Mouse (Mus musculus) forebrain, postnatal 0 days (tissue): Measurements from ENCODE around the gene Ydjc. TPM values are rescaled to one million over a fixed set of nuclear protein-coding genes. Genes with fewer than 3 reads are reported as not detected.
A peak's percentile ranks its signal among the peaks of the same experiment; 100 is the strongest.

Experiments used
- ATAC-seq: fragments of 200-750 bp; cut with Nextera tagmentation; 2 replicates; pipeline ENCODE4 v1.8.0; 2017; ENCODE audit warnings: mild to moderate bottlenecking, moderate library complexity
- DNase-seq: peaks from one replicate; pipeline ENCODE4 v3.0.0-alpha.2; 2015
- H3K27ac ChIP-seq: fragments of 300-500 bp; sonication (generic); 2 replicates; pipeline ENCODE4 v1.5.1; 2014; ENCODE audit warnings: low read depth, mild to moderate bottlenecking, antibody characterized with exemption, low read length, moderate library complexity, mixed read lengths
- H3K27me3 ChIP-seq: fragments of 300-500 bp; sonication (generic); 2 replicates; pipeline ENCODE4 v1.6.1; 2014; ENCODE audit warnings: mild to moderate bottlenecking, low read length, mixed read lengths; ENCODE audit not compliant: insufficient read depth
- H3K36me3 ChIP-seq: fragments of 300-500 bp; sonication (generic); 2 replicates; pipeline ENCODE4 v1.6.1; 2014; ENCODE audit warnings: mild to moderate bottlenecking, moderate library complexity; ENCODE audit not compliant: insufficient read depth
- H3K4me1 ChIP-seq: fragments of 300-500 bp; sonication (generic); 2 replicates; pipeline ENCODE4 v1.6.1; 2014; ENCODE audit warnings: antibody characterized with exemption; ENCODE audit not compliant: insufficient read depth
- H3K4me2 ChIP-seq: fragments of 300-500 bp; sonication (generic); 2 replicates; pipeline ENCODE4 v1.6.1; 2014; ENCODE audit warnings: low read depth, mild to moderate bottlenecking, moderate library complexity
- H3K4me3 ChIP-seq: fragments of 300-500 bp; sonication (generic); 2 replicates; pipeline ENCODE4 v1.5.1; 2014; ENCODE audit warnings: low read depth, low read length, mixed read lengths
- H3K9ac ChIP-seq: fragments of 300-500 bp; sonication (generic); 2 replicates; pipeline ENCODE4 v1.6.1; 2014; ENCODE audit warnings: mild to moderate bottlenecking
- H3K9me3 ChIP-seq: fragments of 300-500 bp; sonication (generic); 2 replicates; pipeline ENCODE4 v1.6.1; 2016; ENCODE audit warnings: low read length
- CTCF ChIP-seq: sonication (generic); IDR thresholded peaks from 2 replicates; pipeline ENCODE4 v1.5.1; 2016; ENCODE audit warnings: antibody characterized with exemption, control low read depth, low read depth
- WGBS: fragments of 180-500 bp; shearing (Covaris S2); extraction: QIAGEN DNeasy Blood & Tissue Kit; methylation state at CpG from one replicate; pipeline ENCODE4 v1.1.7; 2014; 5-methylcytosine and 5-hydroxymethylcytosine counted together
- polyA plus RNA-seq: library from polyadenylated mRNA; unstranded; fragments of >200 nt; fragmentation: Nextera tagmentation; extraction: Ambion mirVana; gene quantifications from 2 replicates; pipeline ENCODE4 v1.2.1, GENCODE M21; 2015
- total RNA-seq: library from RNA; depleted of rRNA; stranded (reverse); fragments of >200 nt; gene quantifications from 2 replicates; pipeline ENCODE4 v1.2.3, GENCODE M21; 2014; rRNA removed

The Ydjc gene
- total RNA-seq: 57.4 and 73.2 TPM in 2 replicates
- polyA plus RNA-seq: 44.7 and 45.0 TPM in 2 replicates

DNA sequence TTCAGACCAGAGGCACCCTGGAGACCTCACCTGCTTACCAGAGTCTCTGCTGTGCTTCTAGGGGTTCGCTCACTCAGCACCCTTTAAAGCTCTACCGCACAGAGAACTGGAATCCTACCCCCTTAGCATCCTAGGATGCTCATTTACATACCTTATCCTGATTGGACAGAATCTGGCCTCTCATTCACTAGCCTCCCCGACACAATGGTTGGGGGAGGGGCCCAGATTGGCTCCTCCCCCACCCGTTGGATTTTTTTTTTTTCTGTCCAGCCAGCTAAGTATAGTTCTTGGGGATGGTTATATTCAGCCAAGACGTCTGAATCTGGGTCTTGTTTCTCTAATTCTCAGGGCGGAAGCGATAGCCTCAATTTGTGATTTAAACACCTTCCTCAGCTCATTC is at the start of gene Ydjc:
Gene Ydjc, plus strand, starts transcription at position 283 of the 400 bp plus-strand sequence.
- H3K4me2 ChIP-seq: no peak within 1 kb of the TSS
- 22% methylated on average over 7 of the region's 7 CpGs for WGBS

DNA sequence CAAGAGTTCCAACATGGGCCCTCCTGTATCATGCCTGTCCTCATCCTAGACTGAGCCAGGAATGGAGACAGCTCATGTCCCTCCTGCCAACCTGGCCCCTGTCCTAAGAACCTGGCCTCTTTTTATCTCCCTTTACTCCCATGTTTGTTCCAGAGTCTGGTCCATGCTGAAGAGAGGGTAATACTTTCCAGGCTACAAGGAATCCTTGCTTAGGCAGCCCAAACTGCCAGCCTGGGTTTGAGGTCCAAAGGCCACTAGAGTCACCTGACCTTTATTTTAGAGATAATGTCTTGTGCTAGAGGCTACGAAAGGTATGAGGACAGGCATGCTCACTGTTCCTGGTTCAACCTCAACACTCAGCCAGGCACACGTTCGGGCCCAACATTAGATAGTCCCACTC is 47.5 kb upstream of the Ydjc start:
- Histone ChIP-seq H3K9me3 (no peaks in the 10 kb centered on the region), H3K27ac (no peak overlapping the region), H3K27me3 (no peaks in the 10 kb centered on the region), H3K9ac (no peak overlapping the region), H3K4me1 (no peaks in the 10 kb centered on the region), H3K36me3 (peaks cover 70% of the 10 kb centered on the region), H3K4me2 (no peak overlapping the region), H3K4me3 (no peak overlapping the region)
- ATAC-seq (no peak), DNase-seq (no peak)
- WGBS: 95% methylated on average over 3 of the region's 3 CpGs
- TF ChIP-seq CTCF: no peak

More for the DNA sequence above, at the start of gene Ydjc:
- DNase-seq (no peak), ATAC-seq (no peak)
- H3K4me1 ChIP-seq: 0 out of 2 replicates have a peak, but pooled peaks cover 7% of the 10 kb centered on the region
- no peak for TF ChIP-seq CTCF
- H3K36me3 ChIP-seq: no peaks in the 10 kb centered on the region
- H3K27me3 ChIP-seq: no peaks in the 10 kb centered on the region
- no peaks in the 10 kb centered on the region for H3K9me3 ChIP-seq
- H3K9ac ChIP-seq: no peak within 1 kb of the TSS
- H3K27ac ChIP-seq: no peak within 1 kb of the TSS
- H3K4me3 ChIP-seq: no peak within 1 kb of the TSS

DNA sequence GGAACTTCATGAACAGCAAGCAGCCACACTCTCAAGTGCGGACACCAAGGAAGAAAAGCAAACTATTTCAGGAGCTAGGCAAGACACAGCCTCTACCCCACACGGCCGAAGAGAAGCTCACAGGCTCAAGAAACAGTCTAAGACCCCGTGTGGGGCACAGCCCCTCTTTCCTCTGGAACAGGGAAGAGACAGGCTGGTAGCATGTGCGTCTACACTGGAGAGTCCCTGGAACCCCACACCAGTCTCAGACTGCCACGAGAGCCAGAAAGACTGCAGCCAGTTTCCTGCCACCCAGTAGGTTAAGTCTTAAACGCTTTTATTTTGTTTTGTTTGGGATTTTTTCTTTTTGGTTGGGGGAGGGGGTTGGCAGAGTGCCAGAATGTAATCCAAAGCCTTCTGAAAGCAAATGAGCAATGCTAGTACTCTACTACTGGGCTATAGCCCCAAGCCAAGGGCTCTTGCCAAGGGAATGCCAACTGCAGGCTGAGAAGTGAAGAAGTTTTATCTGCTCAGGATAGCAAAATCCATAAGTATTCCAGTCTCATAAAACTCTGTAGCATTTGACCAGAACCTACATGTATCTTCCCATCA is 41.7 kb upstream of the Ydjc start:
- WGBS: 37% methylated on average over 7 of the region's 7 CpGs
- peak; percentile 49; the same call in 1 of the 2 replicates for ATAC-seq

DNA sequence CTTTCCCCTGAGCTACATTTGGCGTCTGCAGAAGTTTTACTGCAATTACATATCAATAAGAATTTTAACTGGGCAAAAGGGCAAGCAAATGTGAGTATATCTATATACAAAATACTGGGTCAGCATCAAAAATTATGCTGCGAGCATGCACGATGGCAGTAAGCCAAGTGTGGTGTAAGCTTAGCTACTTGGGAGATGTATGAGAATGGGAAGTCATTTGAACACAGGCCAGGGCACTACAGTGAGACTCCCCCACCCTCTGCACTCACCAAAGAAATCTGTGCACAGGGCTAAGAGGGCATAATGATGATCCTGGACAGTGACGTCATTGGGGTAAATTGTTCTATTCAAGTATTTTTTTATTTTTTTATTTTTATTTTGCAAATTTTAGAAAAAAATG is 39.8 kb upstream of the Ydjc start:
- no peak overlapping the region for H3K9ac ChIP-seq
- no peaks in the 10 kb centered on the region for H3K9me3 ChIP-seq
- DNase-seq: no peak
- TF ChIP-seq CTCF: no peak
- 68% methylated on average over 4 of the region's 4 CpGs for WGBS
- no peak overlapping the region for H3K4me2 ChIP-seq
- H3K27ac ChIP-seq: no peak overlapping the region
- ATAC-seq: no peak
- no peaks in the 10 kb centered on the region for H3K27me3 ChIP-seq
- peaks cover 52% of the 10 kb centered on the region for H3K36me3 ChIP-seq
- no peaks in the 10 kb centered on the region for H3K4me1 ChIP-seq
- H3K4me3 ChIP-seq: no peak overlapping the region

More for the DNA sequence above, 41.7 kb upstream of the Ydjc start:
- no peaks in the 10 kb centered on the region for H3K4me1 ChIP-seq
- TF ChIP-seq CTCF: no peak
- H3K27ac ChIP-seq: no peak overlapping the region
- no peak overlapping the region for H3K4me3 ChIP-seq
- no peaks in the 10 kb centered on the region for H3K9me3 ChIP-seq
- no peak overlapping the region for H3K4me2 ChIP-seq
- no peaks in the 10 kb centered on the region for H3K27me3 ChIP-seq
- DNase-seq: peak; percentile 41
- peaks cover 60% of the 10 kb centered on the region for H3K36me3 ChIP-seq
- no peak overlapping the region for H3K9ac ChIP-seq

DNA sequence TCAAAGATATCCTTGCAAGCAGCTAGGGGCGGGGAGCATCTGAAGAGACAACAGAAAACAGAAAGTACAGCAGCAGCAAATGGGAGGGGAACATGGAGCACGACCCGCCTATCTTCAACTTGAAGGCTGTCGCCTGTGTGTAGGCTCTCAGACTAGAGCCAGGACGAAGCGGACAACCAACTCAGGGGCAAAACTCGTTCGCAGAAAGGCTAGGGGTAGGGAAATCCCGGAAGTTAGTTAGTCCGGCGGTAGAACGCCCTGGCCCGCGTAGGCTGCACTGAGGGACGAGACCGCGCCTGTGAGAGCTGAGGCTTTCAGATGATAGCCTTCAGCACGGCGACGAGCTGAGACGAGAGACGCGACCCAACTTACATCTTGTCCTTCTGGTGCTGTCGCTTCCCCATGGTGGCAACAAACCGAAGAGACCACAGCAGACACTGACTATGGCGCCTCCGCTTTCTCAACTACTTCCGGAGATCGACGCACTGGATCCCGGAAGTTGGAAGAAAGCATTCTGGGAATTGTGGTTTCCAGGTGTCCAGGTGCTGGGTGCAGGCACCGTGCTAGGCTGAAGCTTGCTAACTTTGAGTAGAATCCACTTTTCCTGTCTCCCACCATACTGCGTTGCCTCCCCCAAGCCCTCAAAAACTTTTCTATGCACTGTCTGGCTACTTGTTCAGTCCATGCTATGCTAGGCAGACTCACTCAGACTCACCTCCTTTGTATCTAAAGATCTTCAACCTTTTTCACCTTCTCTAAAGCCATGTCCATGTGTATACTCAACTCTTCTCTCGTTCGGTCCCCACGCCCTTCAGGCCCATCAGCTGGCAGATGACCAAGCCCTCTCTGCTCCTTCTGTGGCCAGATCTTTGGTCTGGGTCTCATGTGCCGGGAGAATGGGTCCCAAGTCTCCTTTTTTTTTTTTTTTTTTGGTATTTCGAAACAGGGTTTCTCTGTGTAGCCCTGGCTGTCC is 33.4 kb upstream of the Ydjc start, which contains the start of gene Ppil2:
Gene Ppil2, minus strand, starts transcription at position 487 of the 973 bp plus-strand sequence.
- H3K36me3 ChIP-seq: peaks cover 4% of the 10 kb centered on the region
- ATAC-seq (peak; percentile 91), DNase-seq (peak; percentile 84)
- peak within 1 kb of the TSS; percentile 74 for H3K4me2 ChIP-seq
- H3K27me3 ChIP-seq: no peaks in the 10 kb centered on the region
- peak within 1 kb of the TSS; percentile 80 for H3K4me3 ChIP-seq
- peak within 1 kb of the TSS; percentile 63 for H3K9ac ChIP-seq
- 11% methylated on average over 38 of the region's 38 CpGs for WGBS
- TF ChIP-seq CTCF: no peak
- peaks cover 8% of the 10 kb centered on the region; the same call in 1 of the 2 replicates for H3K4me1 ChIP-seq
- no peaks in the 10 kb centered on the region for H3K9me3 ChIP-seq
- peak within 1 kb of the TSS; percentile 46; the same call in 1 of the 2 replicates for H3K27ac ChIP-seq

DNA sequence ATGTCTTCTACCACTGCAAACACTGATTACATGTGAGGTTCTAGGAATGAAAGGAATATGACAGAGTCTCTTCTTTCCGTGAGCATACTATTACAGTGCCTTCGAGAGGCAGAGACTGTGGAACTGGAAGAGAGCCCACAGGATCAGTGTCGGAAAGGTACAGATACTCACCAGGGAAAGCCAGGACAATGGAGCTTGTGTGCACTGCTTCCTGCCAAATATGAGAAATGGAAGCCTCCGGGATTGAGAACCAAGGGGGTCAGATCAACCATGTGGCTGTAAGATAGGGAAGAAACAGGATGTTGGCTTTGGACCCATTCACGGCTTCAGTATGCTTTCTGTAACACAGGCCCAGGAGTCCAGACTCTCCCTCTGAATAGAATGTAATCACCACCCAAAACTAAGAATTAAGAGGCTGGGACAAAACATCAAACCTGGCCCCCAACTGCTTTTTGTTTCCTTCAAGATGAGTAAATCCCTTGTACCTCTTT is 27.1 kb upstream of the Ydjc start:
- WGBS: 84% methylated on average over 5 of the region's 5 CpGs
- ATAC-seq (no peak), DNase-seq (no peak)
- H3K9me3 ChIP-seq: no peaks in the 10 kb centered on the region
- H3K27ac ChIP-seq: no peak overlapping the region
- H3K27me3 ChIP-seq: no peaks in the 10 kb centered on the region
- no peak overlapping the region for H3K4me3 ChIP-seq
- H3K4me1 ChIP-seq: no peaks in the 10 kb centered on the region
- TF ChIP-seq CTCF: no peak
- no peak overlapping the region for H3K4me2 ChIP-seq
- no peak overlapping the region for H3K9ac ChIP-seq
- H3K36me3 ChIP-seq: no peaks in the 10 kb centered on the region
